Comparison of ENCODE assay signal across 9 mouse cellular contexts in genomic region chr14:13995206-13996097, GRCm38 (mm10). TPM values are rescaled to one million over a fixed set of nuclear protein-coding genes. Genes with fewer than 3 reads are reported as not detected.
A peak's percentile ranks its signal among the peaks of the same experiment; 100 is the strongest.
DNase-seq lines count a peak whose midpoint lies in the region; ATAC-seq and TF ChIP-seq lines count a peak whose summit lies in the region.
"Had no signal": no experiment of that assay in that cellular context is flagged by ENCODE, and none has a peak within 500 bp of the region (broad histone marks: within the 10 kb centered on the region; RNA-seq: fewer than 3 reads in every experiment).

No protein-coding gene starts in this region.

- DNase-seq in adrenal gland, postnatal 14 days: peak; percentile 43
- no peak for DNase-seq in adrenal gland, postnatal 4 days (ENCODE audit: low spot score in 2 of 2)
- DNase-seq in lung, postnatal 0 days (ENCODE audit: low spot score): peak; percentile 48
- DNase-seq in lung, postnatal 36 days: no peak
- peak; percentile 63 for DNase-seq in kidney, postnatal 0 days (ENCODE audit: low spot score)
- peak; percentile 49 for DNase-seq in testis, postnatal 10 days (ENCODE audit: low spot score)
- DNase-seq in cerebellum, adult 11 months: no peak
- DNase-seq in cerebellum, adult 11-12 months: no peak
- DNase-seq: cerebellum, postnatal 36 days had no signal

- peak; percentile 65 for ATAC-seq in lung, postnatal 0 days
- ATAC-seq in kidney, postnatal 0 days (replicated peaks; ENCODE audit: low FRiP score, low read depth): peak; percentile 85

- no peak overlapping the region for H3K4me3 ChIP-seq in lung, postnatal 0 days (ENCODE audit: low read depth, low read length)
- H3K4me3 ChIP-seq in kidney, postnatal 0 days (replicated peaks; ENCODE audit: low read depth, low read length): no peak overlapping the region

- no peak overlapping the region for H3K27ac ChIP-seq in lung, postnatal 0 days (ENCODE audit: low read length)
- H3K27ac ChIP-seq in kidney, postnatal 0 days: peak overlapping the region; percentile 42; the same call in 1 of the 2 replicates

- TF ChIP-seq EP300 in lung, postnatal 0 days (IDR thresholded peaks at IDR 0.05): no peak

- H3K27me3 ChIP-seq in lung, postnatal 0 days (replicated peaks; ENCODE audit: insufficient read depth, low read length): no peaks in the 10 kb centered on the region
- H3K27me3 ChIP-seq in kidney, postnatal 0 days (ENCODE audit: insufficient read depth, low read length): no peaks in the 10 kb centered on the region

- H3K9me3 ChIP-seq in lung, postnatal 0 days (ENCODE audit: low read length): no peaks in the 10 kb centered on the region
- no peaks in the 10 kb centered on the region for H3K9me3 ChIP-seq in kidney, postnatal 0 days (replicated peaks; ENCODE audit: low read length)

- TF ChIP-seq CTCF in lung, postnatal 0 days (IDR thresholded peaks at IDR 0.05): peak; percentile 56
- TF ChIP-seq CTCF in kidney, postnatal 0 days (IDR thresholded peaks at IDR 0.05; ENCODE audit: low read depth): peak; percentile 58

- no peak overlapping the region for H3K9ac ChIP-seq in lung, postnatal 0 days (replicated peaks; ENCODE audit: low read depth)
- no peak overlapping the region for H3K9ac ChIP-seq in kidney, postnatal 0 days (ENCODE audit: low read depth, low read length)

- no peaks in the 10 kb centered on the region for H3K4me1 ChIP-seq in lung, postnatal 0 days (ENCODE audit: insufficient read depth, low read depth, low read length)
- H3K4me1 ChIP-seq in kidney, postnatal 0 days (replicated peaks; ENCODE audit: insufficient read depth, low read length): no peaks in the 10 kb centered on the region

- H3K4me2 ChIP-seq in lung, postnatal 0 days (replicated peaks; ENCODE audit: low read depth, low read length): no peak overlapping the region
- no peak overlapping the region for H3K4me2 ChIP-seq in kidney, postnatal 0 days (ENCODE audit: low read length)

- WGBS in lung, postnatal 0 days: 34% methylated on average over 9 of the region's 9 CpGs
- WGBS in kidney, postnatal 0 days: 46% methylated on average over 9 of the region's 9 CpGs

- H3K36me3 ChIP-seq in lung, postnatal 0 days (ENCODE audit: insufficient read depth, low read length): no peaks in the 10 kb centered on the region
- no peaks in the 10 kb centered on the region for H3K36me3 ChIP-seq in kidney, postnatal 0 days (ENCODE audit: insufficient read depth, low read length)

RNA-seq across cellular contexts. Expression of gene Thoc7, which starts 33.8 kb away (rescaled TPM):
- total RNA-seq in adrenal gland, postnatal 14 days (2021): 133 and 139 TPM in 2 replicates
- total RNA-seq in adrenal gland, postnatal 4 days (2021): 100 to 1,000 TPM; 137 to 141 TPM
- polyA plus RNA-seq in lung, postnatal 0 days (2015; fragmentation: Nextera tagmentation; extraction: Ambion mirVana): 116 and 117 TPM in 2 replicates
- polyA plus RNA-seq in kidney, postnatal 0 days (2015; fragmentation: Nextera tagmentation; extraction: Ambion mirVana): 211 and 212 TPM in 2 replicates

RNA-seq across cellular contexts. Expression of gene Atxn7, which starts 34.2 kb away (rescaled TPM):
- 28.0 and 36.7 TPM in 2 replicates for total RNA-seq in adrenal gland, postnatal 14 days (2021)
- total RNA-seq in adrenal gland, postnatal 4 days (2021): 10 to 100 TPM; 32.0 to 35.2 TPM
- polyA plus RNA-seq in lung, postnatal 0 days (2015; fragmentation: Nextera tagmentation; extraction: Ambion mirVana): 4.3 and 4.9 TPM in 2 replicates
- 4.0 and 4.6 TPM in 2 replicates for polyA plus RNA-seq in kidney, postnatal 0 days (2015; fragmentation: Nextera tagmentation; extraction: Ambion mirVana)

Comparison
In these comparisons a context has a peak if more than half of its experiments do, and no peak if none do; other contexts are left out.
1. DNase-seq: peak in adrenal gland, postnatal 14 days (single experiment), lung, postnatal 0 days (single experiment), kidney, postnatal 0 days (single experiment) and testis, postnatal 10 days (single experiment); none in adrenal gland, postnatal 4 days (0 of 2), lung, postnatal 36 days (single experiment), cerebellum, adult 11 months (single experiment) and cerebellum, adult 11-12 months (single experiment).